Mouse (Mus musculus): ENCODE results near the gene Gja10. TPM values are rescaled to one million over a fixed set of nuclear protein-coding genes. Genes with fewer than 3 reads are reported as not detected.

The Gja10 gene
- polyA plus RNA-seq (2015; fragmentation: Nextera tagmentation; extraction: Ambion mirVana): 0.08 TPM in 1 of 2 replicates, not detected in the other

DNA sequence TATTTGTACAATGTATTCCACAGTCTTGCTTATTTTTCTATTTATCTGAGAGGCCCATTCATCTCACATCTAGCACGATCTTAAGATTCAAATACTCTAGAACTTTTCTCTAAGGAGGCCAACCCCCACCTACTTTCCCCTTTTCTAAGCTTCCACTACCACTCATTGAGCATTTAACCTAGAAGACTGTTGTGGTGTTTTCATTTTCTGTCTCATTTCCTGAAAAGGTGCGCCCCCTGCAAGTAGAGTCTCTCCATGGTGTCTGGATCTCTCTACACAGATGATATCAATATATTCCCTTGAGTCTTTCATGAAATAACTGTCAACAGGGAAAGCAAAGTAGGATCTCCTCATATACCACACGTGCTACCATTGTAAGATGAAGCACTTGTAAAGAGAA, at the start of gene Gja10:
Gene Gja10, minus strand, starts transcription at position 101 of the 400 bp plus-strand sequence.
- ATAC-seq (ENCODE audit: low read depth) (no peak), DNase-seq (no peak)
- Histone ChIP-seq H3K4me3 (replicated peaks) (no peak within 1 kb of the TSS), H3K27me3 (no peaks in the 10 kb centered on the region), H3K4me2 (no peak within 1 kb of the TSS), H3K4me1 (replicated peaks) (no peaks in the 10 kb centered on the region), H3K9ac (no peak within 1 kb of the TSS), H3K9me3 (replicated peaks) (no peaks in the 10 kb centered on the region), H3K27ac (no peak within 1 kb of the TSS), H3K36me3 (no peaks in the 10 kb centered on the region)
- 39% methylated on average over 3 of the region's 3 CpGs for WGBS (ENCODE audit: insufficient replicate concordance)

- Histone ChIP-seq H3K27ac (no peak overlapping the region), H3K4me3 (replicated peaks) (no peak overlapping the region), H3K4me2 (no peak overlapping the region), H3K36me3 (peaks cover 48% of the 10 kb centered on the region), H3K27me3 (no peaks in the 10 kb centered on the region), H3K9me3 (replicated peaks) (no peaks in the 10 kb centered on the region), H3K9ac (no peak overlapping the region), H3K4me1 (replicated peaks) (peaks cover 7% of the 10 kb centered on the region)
- peak; percentile 50 for DNase-seq
- WGBS (ENCODE audit: insufficient replicate concordance): 35% methylated on average over 5 of the region's 5 CpGs
- ATAC-seq (ENCODE audit: low read depth): peak; percentile 74
Measured at GRCm38 (mm10) chr4:32651669-32652068, 49.1 kb upstream of the Gja10 start.

DNA sequence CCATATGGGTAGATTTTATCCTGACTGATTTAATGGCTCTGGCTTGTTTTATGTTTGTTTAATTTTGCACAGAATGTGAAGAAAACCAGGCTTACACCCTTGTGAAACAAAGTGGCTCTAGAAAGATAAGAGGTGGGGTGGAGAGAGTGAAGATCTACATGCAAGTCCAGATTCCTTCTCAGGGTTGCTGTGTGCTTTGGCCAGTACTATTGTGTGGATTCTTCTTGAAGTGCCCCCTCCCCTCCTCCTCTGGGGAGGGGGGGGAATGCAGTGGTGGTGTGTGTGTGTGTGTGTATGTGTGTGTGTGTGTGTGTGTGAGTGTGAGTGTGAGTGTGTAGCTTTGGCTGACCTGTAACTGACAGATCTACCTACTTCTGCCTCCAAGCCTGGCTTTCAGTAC, 19.1 kb upstream of the Gja10 start:
- Histone ChIP-seq H3K4me3 (replicated peaks) (no peak overlapping the region), H3K9ac (no peak overlapping the region), H3K9me3 (replicated peaks) (no peaks in the 10 kb centered on the region), H3K27me3 (no peaks in the 10 kb centered on the region), H3K4me1 (replicated peaks) (peaks cover 27% of the 10 kb centered on the region), H3K27ac (no peak overlapping the region), H3K36me3 (peaks cover 24% of the 10 kb centered on the region), H3K4me2 (no peak overlapping the region)
- DNase-seq (no peak), ATAC-seq (ENCODE audit: low read depth) (no peak)

GRCm38 (mm10) chr4:32615034-32615881, 12.7 kb upstream of the Gja10 start, which contains the start of gene Casp8ap2:
Casp8ap2 (plus strand) TSS chr4:32615451.
- Histone ChIP-seq H3K4me1 (replicated peaks) (peaks cover 30% of the 10 kb centered on the region), H3K36me3 (peaks cover 6% of the 10 kb centered on the region; the same call in 1 of the 2 replicates), H3K9ac (peak within 1 kb of the TSS; percentile 95), H3K4me3 (replicated peaks) (peak within 1 kb of the TSS; percentile 98), H3K9me3 (replicated peaks) (no peaks in the 10 kb centered on the region), H3K27ac (peak within 1 kb of the TSS; percentile 86), H3K27me3 (no peaks in the 10 kb centered on the region), H3K4me2 (peak within 1 kb of the TSS; percentile 81)
- ATAC-seq (ENCODE audit: low read depth): peak; percentile 98
- WGBS (ENCODE audit: insufficient replicate concordance): under 1% methylated on average over 66 of the region's 67 CpGs
- DNase-seq: peak; percentile 99

- H3K9me3 ChIP-seq (replicated peaks): no peaks in the 10 kb centered on the region
- WGBS (ENCODE audit: insufficient replicate concordance): 25% methylated on average over 12 of the region's 12 CpGs
- DNase-seq: peak; percentile 22
Measured at GRCm38 (mm10) chr4:32601135-32601534, 1.4 kb downstream of the Gja10 start.

GRCm38 (mm10) chr4:32588237-32588636, 14.3 kb downstream of the Gja10 start:
- no peaks in the 10 kb centered on the region for H3K27me3 ChIP-seq
- 63% methylated on average over 6 of the region's 6 CpGs for WGBS (ENCODE audit: insufficient replicate concordance)

More at GRCm38 (mm10) chr4:32601135-32601534, 1.4 kb downstream of the Gja10 start:
- H3K4me1 ChIP-seq (replicated peaks): no peaks in the 10 kb centered on the region
- no peak overlapping the region for H3K4me3 ChIP-seq (replicated peaks)
- no peaks in the 10 kb centered on the region for H3K36me3 ChIP-seq
- no peak for ATAC-seq (ENCODE audit: low read depth)
- no peaks in the 10 kb centered on the region for H3K27me3 ChIP-seq
- H3K27ac ChIP-seq: no peak overlapping the region
- no peak overlapping the region for H3K4me2 ChIP-seq
- no peak overlapping the region for H3K9ac ChIP-seq

DNA sequence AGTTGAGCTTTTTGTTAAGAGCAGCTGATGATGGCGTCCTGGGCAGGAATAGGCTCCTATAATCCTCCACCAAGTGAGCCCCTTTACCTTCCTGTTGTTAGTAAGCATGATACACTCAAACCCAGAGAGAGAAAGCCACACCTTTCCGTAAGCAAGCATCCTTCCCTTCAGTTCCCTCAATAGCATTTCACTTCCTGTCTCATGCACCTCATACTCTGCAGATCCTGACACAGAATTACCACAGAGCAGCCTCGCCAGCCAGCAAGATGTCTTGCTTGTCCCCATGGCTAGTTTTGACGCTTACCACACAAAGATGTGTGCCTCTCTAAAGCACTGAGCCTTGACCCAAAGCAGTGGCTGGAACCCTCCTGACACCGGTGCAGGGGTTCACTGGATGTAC, 15.0 kb downstream of the Gja10 start:
- 57% methylated on average over 5 of the region's 5 CpGs for WGBS (ENCODE audit: insufficient replicate concordance)
- no peak overlapping the region for H3K4me2 ChIP-seq
- H3K4me1 ChIP-seq (replicated peaks): no peaks in the 10 kb centered on the region
- H3K36me3 ChIP-seq: no peaks in the 10 kb centered on the region
- no peak overlapping the region for H3K27ac ChIP-seq
- ATAC-seq (ENCODE audit: low read depth) (no peak), DNase-seq (no peak)
- H3K9me3 ChIP-seq (replicated peaks): no peaks in the 10 kb centered on the region
- H3K9ac ChIP-seq: no peak overlapping the region
- H3K27me3 ChIP-seq: no peaks in the 10 kb centered on the region
- H3K4me3 ChIP-seq (replicated peaks): no peak overlapping the region

More at GRCm38 (mm10) chr4:32588237-32588636, 14.3 kb downstream of the Gja10 start:
- H3K9ac ChIP-seq: no peak overlapping the region
- H3K4me1 ChIP-seq (replicated peaks): no peaks in the 10 kb centered on the region
- no peak overlapping the region for H3K27ac ChIP-seq
- ATAC-seq (ENCODE audit: low read depth) (no peak), DNase-seq (no peak)
- H3K36me3 ChIP-seq: no peaks in the 10 kb centered on the region
- no peaks in the 10 kb centered on the region for H3K9me3 ChIP-seq (replicated peaks)
- H3K4me3 ChIP-seq (replicated peaks): no peak overlapping the region
- H3K4me2 ChIP-seq: no peak overlapping the region

DNA sequence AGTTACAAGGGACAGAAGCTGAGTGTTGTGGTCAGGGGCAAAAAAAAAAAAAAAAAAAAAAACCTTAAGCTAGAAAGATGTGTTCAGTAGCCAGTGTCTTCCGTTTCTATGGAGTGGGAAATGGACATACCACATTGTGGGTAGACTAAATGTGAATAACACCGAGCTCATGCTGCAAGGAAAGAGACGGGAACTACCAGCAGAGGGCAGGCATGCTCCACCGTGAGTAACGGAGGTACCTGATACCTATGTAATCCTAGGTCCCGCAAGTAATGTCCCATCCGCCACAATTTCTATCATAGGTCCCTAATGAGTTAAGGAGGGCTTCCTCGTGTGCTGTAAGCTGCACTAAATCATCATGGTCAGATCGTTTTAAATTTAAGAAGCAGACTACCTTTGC, 16.0 kb downstream of the Gja10 start:
- 6% methylated on average over 9 of the region's 9 CpGs for WGBS (ENCODE audit: insufficient replicate concordance)

GRCm38 (mm10) chr4:32584181-32584580, 18.4 kb downstream of the Gja10 start:
- Histone ChIP-seq H3K9ac (no peak overlapping the region), H3K27me3 (no peaks in the 10 kb centered on the region), H3K9me3 (replicated peaks) (no peaks in the 10 kb centered on the region), H3K4me2 (no peak overlapping the region), H3K4me3 (replicated peaks) (no peak overlapping the region), H3K4me1 (replicated peaks) (no peaks in the 10 kb centered on the region; the same call in 1 of the 2 replicates), H3K36me3 (no peaks in the 10 kb centered on the region), H3K27ac (no peak overlapping the region)
- DNase-seq (no peak), ATAC-seq (ENCODE audit: low read depth) (no peak)
- WGBS (ENCODE audit: insufficient replicate concordance): 65% methylated on average over 6 of the region's 6 CpGs

More for the DNA sequence above, 16.0 kb downstream of the Gja10 start:
- no peak overlapping the region for H3K27ac ChIP-seq
- H3K9ac ChIP-seq: no peak overlapping the region
- DNase-seq: peak; percentile 34
- H3K4me1 ChIP-seq (replicated peaks): no peaks in the 10 kb centered on the region; the same call in 1 of the 2 replicates
- no peaks in the 10 kb centered on the region for H3K27me3 ChIP-seq
- H3K36me3 ChIP-seq: no peaks in the 10 kb centered on the region
- no peak overlapping the region for H3K4me2 ChIP-seq
- H3K4me3 ChIP-seq (replicated peaks): no peak overlapping the region
- no peaks in the 10 kb centered on the region for H3K9me3 ChIP-seq (replicated peaks)
- no peak for ATAC-seq (ENCODE audit: low read depth)

GRCm38 (mm10) chr4:32579850-32580249, 22.7 kb downstream of the Gja10 start:
- Histone ChIP-seq H3K36me3 (no peaks in the 10 kb centered on the region), H3K4me3 (replicated peaks) (no peak overlapping the region), H3K4me1 (replicated peaks) (no peaks in the 10 kb centered on the region; the same call in 1 of the 2 replicates), H3K27me3 (no peaks in the 10 kb centered on the region), H3K9ac (no peak overlapping the region), H3K4me2 (no peak overlapping the region), H3K9me3 (replicated peaks) (no peaks in the 10 kb centered on the region), H3K27ac (no peak overlapping the region)
- ATAC-seq (ENCODE audit: low read depth) (no peak), DNase-seq (no peak)
- WGBS (ENCODE audit: insufficient replicate concordance): 53% methylated on average over 8 of the region's 8 CpGs

DNA sequence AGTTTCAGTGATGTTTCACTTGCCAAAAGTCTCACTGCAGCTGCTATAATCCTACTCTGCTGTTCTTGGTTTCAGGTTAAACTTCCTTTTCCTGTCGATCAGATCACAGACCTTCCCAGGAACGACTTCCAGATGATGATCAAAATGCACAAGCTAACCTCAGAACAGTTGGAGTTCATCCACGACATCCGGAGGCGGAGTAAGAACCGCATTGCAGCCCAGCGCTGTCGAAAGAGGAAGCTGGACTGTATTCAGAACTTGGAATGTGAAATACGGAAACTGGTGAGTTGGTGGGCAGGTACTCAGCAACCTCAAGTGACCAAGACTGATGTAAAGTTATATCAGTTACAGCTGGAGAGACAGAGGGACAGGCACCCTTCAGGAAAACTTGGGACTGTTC, 27.4 kb downstream of the Gja10 start:
- no peaks in the 10 kb centered on the region for H3K9me3 ChIP-seq (replicated peaks)
- DNase-seq (no peak), ATAC-seq (ENCODE audit: low read depth) (no peak)
- H3K4me3 ChIP-seq (replicated peaks): no peak overlapping the region
- H3K27me3 ChIP-seq: no peaks in the 10 kb centered on the region
- H3K4me1 ChIP-seq (replicated peaks): peaks cover 5% of the 10 kb centered on the region; the same call in 1 of the 2 replicates
- H3K27ac ChIP-seq: no peak overlapping the region
- no peaks in the 10 kb centered on the region for H3K36me3 ChIP-seq
- WGBS (ENCODE audit: insufficient replicate concordance): 33% methylated on average over 9 of the region's 9 CpGs
- H3K4me2 ChIP-seq: no peak overlapping the region
- H3K9ac ChIP-seq: no peak overlapping the region
